Mouse (Mus musculus): ENCODE results near the gene Plod3. TPM values are rescaled to one million over a fixed set of nuclear protein-coding genes. Genes with fewer than 3 reads are reported as not detected.
"Not testable (repeated sequence)": the region's sequence is repeated elsewhere in the genome, so short reads cannot be mapped to it uniquely, and the experiment has no call there.

Plod3 gene
- polyA plus RNA-seq (2015; fragmentation: Nextera tagmentation; extraction: Ambion mirVana), result 34.0 and 38.1 TPM in 2 replicates

DNA sequence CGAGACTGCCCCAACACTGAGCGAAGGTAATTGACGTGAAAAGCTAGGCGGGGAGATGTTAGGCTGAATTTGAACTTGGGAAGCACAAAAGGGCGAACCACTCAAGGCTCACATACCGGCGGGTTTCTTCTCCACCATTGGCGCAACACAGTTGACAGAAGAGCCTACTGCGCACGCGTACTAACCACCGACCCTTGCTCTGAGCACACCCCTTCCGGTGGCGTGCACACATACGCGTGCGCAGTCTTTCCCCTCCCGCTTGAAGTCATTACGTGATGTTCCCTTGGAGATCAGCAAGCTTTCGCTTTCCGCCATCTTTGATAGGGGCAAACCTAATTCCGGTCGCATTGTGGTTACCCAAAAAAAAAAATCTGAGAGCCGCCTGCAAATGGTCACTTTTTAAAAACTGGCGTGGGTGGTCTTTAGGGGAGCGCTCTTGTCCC, at the start of gene Plod3:
Gene Plod3, plus strand, starts transcription at position 325 of the 443 bp plus-strand sequence.
- Histone ChIP-seq H3K4me3 (peak within 1 kb of the TSS; percentile 90), H3K27ac (peak within 1 kb of the TSS; percentile 96), H3K9ac (peak within 1 kb of the TSS; percentile 98), H3K9me3 (no peaks in the 10 kb centered on the region), H3K4me1 (replicated peaks) (peaks cover 30% of the 10 kb centered on the region), H3K27me3 (no peaks in the 10 kb centered on the region), H3K36me3 (peaks cover 52% of the 10 kb centered on the region), H3K4me2 (peak within 1 kb of the TSS; percentile 93)
- WGBS, result under 1% methylated on average over 26 of the region's 26 CpGs
- peak; percentile 91 for ATAC-seq (ENCODE audit: low FRiP score)

DNA sequence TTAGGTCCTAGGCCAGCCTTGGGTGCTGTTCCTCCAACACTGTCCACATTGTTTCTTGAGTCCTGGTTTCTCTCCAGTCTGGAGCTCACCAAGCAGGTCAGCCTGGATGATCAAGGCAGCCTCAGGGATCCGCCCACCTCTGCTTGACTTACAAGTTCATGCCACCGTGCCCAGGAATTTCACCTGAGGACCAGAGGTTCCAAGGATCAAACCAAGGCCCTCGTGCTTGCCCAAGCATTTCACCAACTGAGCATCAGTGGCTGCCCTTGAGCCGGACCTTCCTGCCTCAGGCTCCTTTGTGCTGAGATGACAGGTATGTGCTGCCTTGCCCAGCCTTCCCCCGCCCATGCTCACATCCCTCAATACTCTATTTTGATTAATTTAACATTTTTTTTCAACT, 49.2 kb upstream of the Plod3 start:
- no peak for ATAC-seq (ENCODE audit: low FRiP score)
- Histone ChIP-seq H3K27ac (no peak overlapping the region), H3K36me3 (no peaks in the 10 kb centered on the region), H3K9me3 (no peaks in the 10 kb centered on the region), H3K27me3 (no peaks in the 10 kb centered on the region), H3K9ac (no peak overlapping the region), H3K4me2 (no peak overlapping the region), H3K4me1 (replicated peaks) (no peaks in the 10 kb centered on the region), H3K4me3 (no peak overlapping the region)
- 91% methylated on average over 5 of the region's 5 CpGs for WGBS

DNA sequence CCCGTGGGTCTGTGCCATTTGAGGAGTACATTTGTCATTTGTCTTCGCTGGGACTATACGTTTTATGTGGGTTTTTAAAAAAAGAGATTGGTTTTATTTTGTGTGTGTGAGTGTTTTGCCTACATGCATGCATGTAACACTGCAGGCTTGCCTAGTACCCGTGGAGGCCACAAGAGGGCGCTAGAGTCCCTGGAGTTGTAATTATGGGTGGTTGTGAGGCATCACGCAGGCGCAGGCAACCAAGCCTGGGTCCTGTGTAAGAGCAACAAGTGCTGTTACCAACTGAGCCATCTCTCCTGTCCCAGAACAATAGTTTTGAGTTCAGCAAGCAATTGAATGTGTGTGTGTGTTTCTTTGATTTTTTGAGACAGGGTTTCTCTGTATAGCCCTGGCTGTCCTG, 47.5 kb upstream of the Plod3 start:
- no peaks in the 10 kb centered on the region for H3K4me1 ChIP-seq (replicated peaks)
- H3K4me2 ChIP-seq, result no peak overlapping the region
- no peaks in the 10 kb centered on the region for H3K9me3 ChIP-seq
- H3K36me3 ChIP-seq, result no peaks in the 10 kb centered on the region
- no peak overlapping the region for H3K4me3 ChIP-seq
- H3K9ac ChIP-seq, result no peak overlapping the region
- ATAC-seq (ENCODE audit: low FRiP score), result no peak
- no peak overlapping the region for H3K27ac ChIP-seq
- 64% methylated on average over 7 of the region's 7 CpGs for WGBS
- H3K27me3 ChIP-seq, result no peaks in the 10 kb centered on the region

DNA sequence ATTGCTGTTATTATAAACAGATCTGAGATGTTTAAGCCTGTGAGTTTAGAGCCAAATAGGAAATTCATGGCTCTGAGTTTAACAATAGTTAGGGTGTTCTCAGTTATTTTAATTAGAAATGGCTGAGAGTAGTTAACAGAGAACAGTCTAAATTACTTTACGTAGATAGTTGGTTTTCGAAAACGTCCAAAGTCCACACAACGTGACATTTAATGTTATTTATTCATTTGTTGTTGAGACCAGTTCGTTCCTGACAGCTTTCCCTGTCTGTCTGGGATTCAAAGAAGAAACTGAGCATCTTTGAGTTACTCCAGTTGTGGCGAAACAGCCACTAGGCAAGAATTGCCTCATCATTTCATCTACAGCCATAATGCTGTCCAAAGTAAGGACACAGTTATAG, 46.8 kb upstream of the Plod3 start:
- H3K27ac ChIP-seq; H3K9ac ChIP-seq; H3K4me3 ChIP-seq; H3K4me2 ChIP-seq; H3K36me3 ChIP-seq; ATAC-seq (ENCODE audit: low FRiP score); H3K4me1 ChIP-seq (replicated peaks); H3K9me3 ChIP-seq; H3K27me3 ChIP-seq: not testable (repeated sequence)
- 89% methylated on average over 6 of the region's 6 CpGs for WGBS

DNA sequence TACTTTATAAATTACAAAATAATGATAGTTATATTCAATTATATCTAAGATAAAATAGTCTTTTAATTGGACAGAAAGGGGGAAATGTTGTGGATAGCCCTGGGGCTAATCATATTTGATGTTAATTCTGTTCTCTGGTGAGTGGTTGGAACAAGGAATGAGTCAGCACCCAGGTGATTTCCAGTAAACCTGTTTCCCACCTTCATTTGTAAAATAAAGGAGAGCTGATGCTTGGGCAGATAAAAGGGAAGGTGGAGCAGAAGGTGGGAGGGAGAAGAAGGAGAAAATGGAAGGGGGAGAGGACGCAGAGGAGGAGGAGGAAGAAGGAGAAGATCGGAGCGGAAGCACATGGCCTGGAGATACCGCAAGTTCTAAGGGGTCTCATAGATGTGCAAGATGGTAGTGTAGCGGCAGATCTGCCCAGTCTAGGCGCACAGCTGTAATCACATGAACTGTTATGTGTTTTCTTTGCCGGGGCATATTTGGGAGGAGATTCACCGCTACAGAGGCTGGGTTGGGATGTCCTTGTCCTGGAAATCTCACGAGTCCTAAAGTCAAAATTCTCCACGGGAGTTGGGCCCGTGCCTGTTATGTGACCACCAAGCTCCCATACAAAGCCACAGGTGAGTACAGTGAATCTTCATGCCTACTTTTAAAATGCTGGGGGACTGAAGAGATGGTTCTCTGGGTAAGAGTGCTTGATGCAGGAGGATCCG, 45.8 kb upstream of the Plod3 start:
- H3K4me1 ChIP-seq (replicated peaks), result no peaks in the 10 kb centered on the region
- H3K4me2 ChIP-seq, result no peak overlapping the region
- H3K36me3 ChIP-seq, result no peaks in the 10 kb centered on the region
- H3K27ac ChIP-seq, result no peak overlapping the region
- no peak overlapping the region for H3K4me3 ChIP-seq
- no peaks in the 10 kb centered on the region for H3K9me3 ChIP-seq
- WGBS, result 89% methylated on average over 12 of the region's 12 CpGs
- H3K27me3 ChIP-seq, result no peaks in the 10 kb centered on the region
- no peak overlapping the region for H3K9ac ChIP-seq
- no peak for ATAC-seq (ENCODE audit: low FRiP score)

DNA sequence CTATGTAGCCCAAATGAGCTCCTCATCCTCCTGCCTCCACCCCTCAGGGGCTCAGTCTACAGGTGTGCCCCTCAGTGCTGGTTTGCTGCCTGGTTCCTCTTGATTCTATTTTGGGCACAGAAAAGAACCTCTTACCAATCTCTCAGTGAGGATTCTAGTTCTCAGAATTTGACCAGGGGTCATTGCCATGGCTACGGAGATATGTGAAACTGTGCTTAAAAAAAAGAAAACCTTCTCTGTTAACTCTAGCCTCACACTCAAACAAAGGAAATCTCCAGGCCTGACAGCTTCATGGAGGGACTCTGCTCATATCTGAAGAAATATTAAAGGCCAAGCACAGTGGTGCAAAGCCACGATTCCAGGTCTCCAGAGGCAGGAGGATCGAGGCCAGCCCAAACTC, 44.0 kb upstream of the Plod3 start:
- Histone ChIP-seq H3K9me3 (no peaks in the 10 kb centered on the region), H3K36me3 (no peaks in the 10 kb centered on the region), H3K27ac (no peak overlapping the region), H3K4me1 (replicated peaks) (no peaks in the 10 kb centered on the region), H3K4me2 (no peak overlapping the region), H3K9ac (no peak overlapping the region), H3K4me3 (no peak overlapping the region), H3K27me3 (no peaks in the 10 kb centered on the region)
- no peak for ATAC-seq (ENCODE audit: low FRiP score)
- 79% methylated on average over 3 of the region's 3 CpGs for WGBS

DNA sequence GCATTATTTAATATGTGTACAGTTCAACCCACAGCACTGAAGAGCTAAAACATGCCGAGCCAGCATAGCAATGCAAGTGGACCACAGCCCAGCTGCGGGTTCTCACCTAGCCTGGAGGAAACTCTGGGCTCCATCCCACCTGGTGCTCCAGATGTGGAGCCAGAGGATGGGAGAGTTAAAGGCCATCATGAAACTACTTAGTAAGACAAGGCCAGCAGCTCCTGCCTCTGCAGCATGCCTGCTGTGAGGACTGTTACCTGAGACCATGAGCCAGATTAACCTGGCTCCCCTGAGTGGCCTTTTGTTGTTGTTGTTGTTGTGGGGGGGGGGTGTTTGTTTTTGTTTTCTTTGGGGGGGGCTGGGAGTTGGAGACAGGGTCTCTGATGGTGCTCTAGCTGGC, 43.4 kb upstream of the Plod3 start:
- H3K4me1 ChIP-seq (replicated peaks), result no peaks in the 10 kb centered on the region
- no peaks in the 10 kb centered on the region for H3K27me3 ChIP-seq
- H3K4me2 ChIP-seq, result no peak overlapping the region
- ATAC-seq (ENCODE audit: low FRiP score), result no peak
- H3K27ac ChIP-seq, result no peak overlapping the region
- H3K4me3 ChIP-seq, result no peak overlapping the region
- H3K36me3 ChIP-seq, result no peaks in the 10 kb centered on the region
- WGBS, result 81% methylated on average over 2 of the region's 2 CpGs
- no peak overlapping the region for H3K9ac ChIP-seq
- H3K9me3 ChIP-seq, result no peaks in the 10 kb centered on the region

DNA sequence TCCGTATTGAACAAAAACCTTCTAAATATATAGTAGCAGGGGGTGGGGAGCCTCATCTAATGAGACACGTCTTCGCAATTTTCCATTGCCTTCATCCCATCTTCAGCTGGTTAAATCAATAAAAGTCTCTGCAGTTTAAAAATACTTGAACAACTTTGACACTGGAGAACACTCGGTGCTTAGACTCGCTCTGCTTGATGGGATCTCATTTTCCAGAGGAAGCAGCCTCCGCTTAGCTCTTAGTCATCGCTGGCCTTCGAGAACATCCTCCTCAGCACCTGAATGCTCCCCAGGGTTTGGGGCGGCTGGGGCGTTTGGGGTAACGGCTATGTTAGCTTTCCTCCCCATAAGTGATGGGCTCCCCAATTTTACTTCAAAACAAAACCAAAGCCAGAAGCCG, 41.7 kb upstream of the Plod3 start:
- Histone ChIP-seq H3K4me2 (no peak overlapping the region), H3K9ac (no peak overlapping the region), H3K36me3 (no peaks in the 10 kb centered on the region), H3K9me3 (no peaks in the 10 kb centered on the region), H3K4me3 (no peak overlapping the region), H3K27me3 (no peaks in the 10 kb centered on the region), H3K4me1 (replicated peaks) (no peaks in the 10 kb centered on the region), H3K27ac (no peak overlapping the region)
- no peak for ATAC-seq (ENCODE audit: low FRiP score)
- WGBS, result 80% methylated on average over 12 of the region's 12 CpGs

DNA sequence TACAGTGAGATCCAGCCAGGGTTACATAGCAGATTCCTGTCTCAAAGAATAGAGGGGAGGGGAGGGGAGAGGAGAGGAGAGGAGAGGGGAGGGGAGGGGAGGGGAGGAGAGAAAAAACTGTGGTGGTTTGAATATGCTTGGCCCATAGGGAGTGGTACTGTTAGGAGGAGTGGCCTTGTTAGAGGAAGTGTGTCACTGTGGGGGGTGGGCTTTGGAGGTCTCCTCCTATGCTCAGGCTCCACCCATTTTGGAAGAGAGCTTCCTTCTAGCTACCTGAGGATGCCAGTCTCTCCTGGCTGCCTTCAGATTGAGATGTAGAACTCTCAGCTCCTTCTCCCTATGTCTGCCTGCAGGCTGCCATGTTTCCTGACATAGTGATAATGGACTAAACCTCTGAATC, 38.9 kb upstream of the Plod3 start:
- H3K27ac ChIP-seq, result no peak overlapping the region
- H3K36me3 ChIP-seq, result no peaks in the 10 kb centered on the region
- no peaks in the 10 kb centered on the region for H3K9me3 ChIP-seq
- H3K27me3 ChIP-seq, result no peaks in the 10 kb centered on the region
- ATAC-seq (ENCODE audit: low FRiP score), result no peak
- H3K9ac ChIP-seq, result no peak overlapping the region
- H3K4me1 ChIP-seq (replicated peaks), result peaks cover 5% of the 10 kb centered on the region; the same call in 1 of the 2 replicates
- no peak overlapping the region for H3K4me2 ChIP-seq
- no peak overlapping the region for H3K4me3 ChIP-seq

DNA sequence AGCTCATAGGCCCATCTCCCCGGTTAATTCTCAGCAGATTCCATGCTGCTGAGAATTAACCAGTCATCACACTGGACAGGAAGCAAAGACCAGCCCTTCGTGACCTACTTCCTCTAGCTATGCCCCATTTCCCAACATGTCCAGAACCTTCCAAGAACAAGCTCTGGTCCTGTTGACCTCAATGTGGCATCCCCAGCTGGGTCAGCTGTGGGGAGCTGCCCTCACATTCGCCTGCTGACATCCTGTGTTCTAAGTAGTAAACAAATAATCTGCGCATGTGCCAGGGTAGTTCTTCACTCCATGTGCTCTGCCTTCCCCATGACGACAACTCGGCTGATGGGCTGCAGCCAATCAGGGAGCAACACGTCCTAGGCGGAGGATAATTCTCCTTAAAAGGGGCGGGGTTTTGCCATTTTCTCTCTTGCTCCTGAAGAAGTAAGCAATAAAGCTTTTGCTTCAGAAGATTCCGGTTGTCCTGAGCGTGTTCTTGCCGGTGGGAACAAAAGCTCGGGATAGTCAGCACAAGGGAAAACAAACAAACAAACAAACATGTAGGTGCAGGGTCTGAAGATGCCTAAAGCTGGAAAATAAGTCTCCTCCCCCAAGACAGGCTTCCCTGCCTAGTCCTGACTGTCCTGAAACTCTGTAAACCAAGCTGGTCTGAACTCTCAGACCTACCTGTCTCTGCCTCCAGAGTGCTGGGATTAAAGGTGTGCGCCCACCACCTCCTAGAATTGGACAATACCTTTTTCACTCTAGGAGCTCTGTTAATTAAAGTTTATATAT, 37.1 kb upstream of the Plod3 start:
- H3K9me3 ChIP-seq, result not testable (repeated sequence)

DNA sequence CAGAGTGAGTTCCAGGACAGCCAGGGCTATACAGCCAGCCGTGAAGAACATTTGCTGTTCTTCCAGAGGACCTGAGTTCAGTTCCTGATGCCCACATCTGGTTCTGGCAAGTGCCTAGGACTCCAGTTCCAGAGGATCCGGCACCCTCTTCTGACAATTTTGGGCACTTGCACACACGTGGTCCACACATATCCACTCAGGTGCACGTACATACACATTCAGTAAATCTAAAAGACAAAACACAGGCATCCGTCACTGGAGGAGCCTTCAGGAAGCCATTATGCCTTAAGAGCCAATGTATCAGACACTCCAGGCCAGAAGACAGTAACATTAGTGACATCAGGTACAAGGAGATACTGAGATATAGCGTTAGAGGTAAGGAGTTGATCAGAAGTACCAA, 36.3 kb upstream of the Plod3 start:
- Histone ChIP-seq H3K9me3 (no peaks in the 10 kb centered on the region), H3K4me2 (no peak overlapping the region), H3K27me3 (no peaks in the 10 kb centered on the region), H3K36me3 (no peaks in the 10 kb centered on the region), H3K27ac (no peak overlapping the region), H3K4me1 (replicated peaks) (peaks cover 25% of the 10 kb centered on the region), H3K4me3 (no peak overlapping the region), H3K9ac (no peak overlapping the region; the same call in 1 of the 2 replicates)
- ATAC-seq (ENCODE audit: low FRiP score), result no peak
- WGBS, result 91% methylated on average over 6 of the region's 6 CpGs

More for the DNA sequence above, 37.1 kb upstream of the Plod3 start:
- H3K27ac ChIP-seq; H3K9ac ChIP-seq; H3K36me3 ChIP-seq; ATAC-seq (ENCODE audit: low FRiP score); H3K4me2 ChIP-seq; H3K27me3 ChIP-seq; H3K4me3 ChIP-seq: not testable (repeated sequence)
- peaks cover 17% of the 10 kb centered on the region for H3K4me1 ChIP-seq (replicated peaks)
- WGBS, result 83% methylated on average over 14 of the region's 14 CpGs

DNA sequence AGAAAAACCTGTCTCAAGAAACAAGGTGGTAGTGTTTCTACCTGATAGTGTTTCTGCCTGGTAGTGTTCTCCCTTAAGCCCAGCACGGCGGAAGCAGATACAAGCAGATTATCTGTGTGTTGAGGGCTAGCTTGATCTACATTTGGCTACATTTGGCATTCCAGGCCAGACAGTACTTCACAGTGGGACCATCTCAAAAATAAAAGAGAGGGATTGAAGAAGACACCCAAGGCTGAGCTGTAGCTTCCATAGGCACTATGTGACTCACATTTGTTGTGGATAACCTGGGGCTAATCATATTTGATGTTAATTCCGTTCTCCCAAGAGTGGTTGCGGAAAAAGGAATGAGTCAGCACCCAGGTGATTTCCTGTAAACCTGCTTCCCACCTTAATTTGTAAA, 34.7 kb upstream of the Plod3 start:
- Histone ChIP-seq H3K27ac (no peak overlapping the region), H3K4me1 (replicated peaks) (peaks cover 34% of the 10 kb centered on the region), H3K36me3 (peaks cover 6% of the 10 kb centered on the region), H3K4me3 (no peak overlapping the region), H3K27me3 (no peaks in the 10 kb centered on the region), H3K9ac (no peak overlapping the region), H3K4me2 (peak overlapping the region; percentile 79; the same call in 1 of the 2 replicates), H3K9me3 (no peaks in the 10 kb centered on the region)
- 81% methylated on average over 4 of the region's 4 CpGs for WGBS
- no peak for ATAC-seq (ENCODE audit: low FRiP score)

DNA sequence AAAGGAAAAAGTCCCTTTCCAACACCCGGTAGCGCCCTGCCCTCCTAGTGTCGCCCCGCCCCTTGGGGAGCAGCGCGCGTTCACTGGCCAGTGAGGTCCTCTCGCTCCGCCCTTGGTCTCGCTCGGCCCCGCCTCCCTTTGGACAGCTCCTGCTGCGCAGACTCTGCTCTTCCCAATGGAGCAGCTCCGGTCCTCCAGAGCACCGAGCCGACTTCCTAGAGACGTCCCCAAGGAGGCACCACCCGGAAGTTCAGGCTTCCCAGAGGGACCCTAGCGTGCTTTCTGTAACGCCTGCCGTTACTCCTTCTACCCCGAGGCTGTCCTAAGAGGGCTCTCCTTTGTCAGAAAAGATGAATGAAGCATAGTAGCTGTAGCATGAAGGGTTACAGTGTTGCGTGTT, 33.8 kb upstream of the Plod3 start, which contains the start of gene Fis1:
Gene Fis1, plus strand, starts transcription at position 261 of the 400 bp plus-strand sequence.
- WGBS, result under 1% methylated on average over 23 of the region's 23 CpGs
- ATAC-seq (ENCODE audit: low FRiP score), result peak; percentile 97
- Histone ChIP-seq H3K9ac (peak within 1 kb of the TSS; percentile 87), H3K4me3 (peak within 1 kb of the TSS; percentile 75), H3K4me2 (peak within 1 kb of the TSS; percentile 79), H3K9me3 (no peaks in the 10 kb centered on the region), H3K27me3 (no peaks in the 10 kb centered on the region), H3K27ac (peak within 1 kb of the TSS; percentile 85), H3K4me1 (replicated peaks) (peaks cover 34% of the 10 kb centered on the region), H3K36me3 (peaks cover 14% of the 10 kb centered on the region)
